In genomic region chr8:13415879-13416278, GRCm38 (mm10) we compare ENCODE assay signal across 33 mouse cellular contexts. TPM values are rescaled to one million over a fixed set of nuclear protein-coding genes. Genes with fewer than 3 reads are reported as not detected.
DNase-seq lines count a peak whose midpoint lies in the region; ATAC-seq lines count a peak whose summit lies in the region.
"Had no signal": no experiment of that assay in that cellular context is flagged by ENCODE, and none has a peak within 500 bp of the region (broad histone marks: within the 10 kb centered on the region; RNA-seq: fewer than 3 reads in every experiment).

No protein-coding gene starts in this region.

- no peaks in the 10 kb centered on the region for H3K9me3 ChIP-seq in heart, embryonic 12.5 days (replicated peaks)
- H3K9me3 ChIP-seq: forebrain, embryonic 13.5 days; heart, embryonic 15.5 days; hindbrain, embryonic 12.5 days; intestine, embryonic 15.5 days; limb, embryonic 13.5 days; lung, embryonic 15.5 days; neural tube, embryonic 12.5 days had no signal

- H3K9ac ChIP-seq in heart, embryonic 12.5 days: no peak overlapping the region
- H3K9ac ChIP-seq: forebrain, embryonic 13.5 days; heart, embryonic 15.5 days; hindbrain, embryonic 12.5 days; intestine, embryonic 15.5 days; limb, embryonic 13.5 days; lung, embryonic 15.5 days; neural tube, embryonic 12.5 days had no signal

- H3K36me3 ChIP-seq in heart, embryonic 12.5 days: no peaks in the 10 kb centered on the region
- H3K36me3 ChIP-seq: heart, embryonic 15.5 days; hindbrain, embryonic 12.5 days; intestine, embryonic 15.5 days; limb, embryonic 13.5 days; lung, embryonic 15.5 days; neural tube, embryonic 12.5 days had no signal

- H3K4me1 ChIP-seq in heart, embryonic 12.5 days (replicated peaks): no peaks in the 10 kb centered on the region
- H3K4me1 ChIP-seq: forebrain, embryonic 13.5 days; heart, embryonic 15.5 days; hindbrain, embryonic 12.5 days; intestine, embryonic 15.5 days; limb, embryonic 13.5 days; lung, embryonic 15.5 days; neural tube, embryonic 12.5 days had no signal

- peak; percentile 63 for ATAC-seq in frontal cortex, adult (ENCODE audit: low TSS enrichment)
- no peak for ATAC-seq in heart, embryonic 12.5 days (ENCODE audit: insufficient number of reproducible peaks, low FRiP score)
- ATAC-seq: forebrain, embryonic 13.5 days; hindbrain, postnatal 0 days; intestine, embryonic 15.5 days; midbrain, embryonic 16.5 days; Patski had no signal

- no peak for DNase-seq in frontal cortex, postnatal 10 days (ENCODE audit: low spot score in 2 of 2)
- peak; percentile 96 for DNase-seq in heart, adult 11 months
- DNase-seq in right cerebral cortex, adult 18-20 months: peak; percentile 60
- DNase-seq in right cerebral cortex, postnatal 4 days: no peak
- peak; percentile 69 for DNase-seq in skeletal muscle tissue, adult 2 months (ENCODE audit: low read depth, low spot score)
- no peak for DNase-seq in thymus, adult 18-20 months
- DNase-seq: adrenal gland, postnatal 10 days; cerebellum, adult 11-12 months; cerebellum, postnatal 25 days; kidney, adult 2 months; kidney, postnatal 4 days; spleen, adult 18-20 months; thymus, postnatal 4 days had no signal

- no peak overlapping the region for H3K27ac ChIP-seq in heart, embryonic 12.5 days (ENCODE audit: poor library complexity, severe bottlenecking)
- H3K27ac ChIP-seq: forebrain, embryonic 13.5 days; heart, adult 2 months; heart, embryonic 15.5 days; hindbrain, embryonic 12.5 days; hindbrain, postnatal 0 days; intestine, embryonic 15.5 days; kidney, postnatal 0 days; limb, embryonic 13.5 days; lung, embryonic 15.5 days; neural tube, embryonic 12.5 days; stomach, postnatal 0 days had no signal

- H3K27me3 ChIP-seq in heart, embryonic 12.5 days (replicated peaks): peaks cover 28% of the 10 kb centered on the region
- H3K27me3 ChIP-seq: forebrain, embryonic 13.5 days; hindbrain, embryonic 12.5 days; intestine, embryonic 15.5 days; lung, embryonic 15.5 days; neural tube, embryonic 12.5 days had no signal

- no peak overlapping the region for H3K4me2 ChIP-seq in heart, embryonic 12.5 days
- H3K4me2 ChIP-seq: forebrain, embryonic 13.5 days; heart, embryonic 15.5 days; hindbrain, embryonic 12.5 days; intestine, embryonic 15.5 days; limb, embryonic 13.5 days; liver, embryonic 11.5 days; lung, embryonic 15.5 days; midbrain, embryonic 11.5 days; neural tube, embryonic 12.5 days had no signal

- 69% methylated on average over 10 of the region's 10 CpGs for WGBS in heart, embryonic 12.5 days

- no peak overlapping the region for H3K4me3 ChIP-seq in heart, embryonic 12.5 days
- H3K4me3 ChIP-seq: forebrain, embryonic 13.5 days; heart, adult 2 months; heart, embryonic 15.5 days; hindbrain, embryonic 12.5 days; intestine, embryonic 15.5 days; limb, embryonic 13.5 days; lung, embryonic 15.5 days; neural tube, embryonic 12.5 days had no signal

RNA-seq across cellular contexts. Expression of gene Grk1, which starts 11.0 kb away (rescaled TPM):
- polyA plus RNA-seq in heart, embryonic 12.5 days (2016; fragmentation: Nextera tagmentation; extraction: Ambion mirVana): not detected in 2 replicates
- polyA plus RNA-seq: forebrain, embryonic 13.5 days; heart, adult 2 months; heart, embryonic 15.5 days; hindbrain, embryonic 12.5 days; hindbrain, postnatal 0 days; intestine, embryonic 15.5 days; liver, embryonic 16.5 days; lung, embryonic 15.5 days; midbrain, embryonic 16.5 days; Patski; stomach, postnatal 0 days; thymus, postnatal 0 days had no signal

RNA-seq across cellular contexts. Expression of gene Tmem255b, which starts 19.1 kb away (rescaled TPM):
- 0.38 and 0.53 TPM in 2 replicates for polyA plus RNA-seq in heart, embryonic 12.5 days (2016; fragmentation: Nextera tagmentation; extraction: Ambion mirVana)
- polyA plus RNA-seq: forebrain, embryonic 13.5 days; liver, embryonic 11.5 days had no signal

RNA-seq across cellular contexts. Expression of gene Atp4b, which starts 19.3 kb away (rescaled TPM):
- polyA plus RNA-seq in heart, embryonic 12.5 days (2016; fragmentation: Nextera tagmentation; extraction: Ambion mirVana): 0.36 TPM in 1 of 2 replicates, not detected in the other
- polyA plus RNA-seq: embryonic facial prominence, embryonic 11.5 days; forebrain, embryonic 13.5 days; heart, embryonic 15.5 days; hindbrain, embryonic 12.5 days; hindbrain, postnatal 0 days; intestine, embryonic 15.5 days; limb, embryonic 13.5 days; liver, embryonic 11.5 days; lung, embryonic 15.5 days; midbrain, embryonic 16.5 days; neural tube, embryonic 12.5 days; Patski had no signal

Comparison
In these comparisons a context has a peak if more than half of its experiments do, and no peak if none do; other contexts are left out.
1. DNase-seq: peak in heart, adult 11 months (single experiment), right cerebral cortex, adult 18-20 months (single experiment) and skeletal muscle tissue, adult 2 months (single experiment); none in frontal cortex, postnatal 10 days (0 of 2), right cerebral cortex, postnatal 4 days (single experiment) and thymus, adult 18-20 months (0 of 2).